Mouse (Mus musculus) brain, embryonic 14.5 days (tissue): ENCODE measurements at regions not wholly inside any gene's neighbourhood (a gene's known extent, or its start where the extent isn't known, plus 50 kb on each side); places are given as distances from the start of the nearest gene placed in this dataset.

ENCODE experiments used
- CTCF ChIP-seq: fragments of 200-500 bp; IDR thresholded peaks from 2 replicates; pipeline ENCODE4 v1.5.1; 2012; ENCODE audit warnings: inconsistent platforms, mild to moderate bottlenecking, moderate library complexity, borderline replicate concordance; ENCODE audit not compliant: insufficient read depth, insufficient read length; ENCODE audit errors: extremely low read depth
- POLR2A ChIP-seq: fragments of 200-500 bp; IDR thresholded peaks from 2 replicates; pipeline ENCODE4 v1.6.1; 2012; ENCODE audit warnings: mild to moderate bottlenecking, inconsistent platforms, borderline replicate concordance; ENCODE audit not compliant: poor library complexity, insufficient read depth, insufficient read length, severe bottlenecking; ENCODE audit errors: extremely low read depth

GRCm38 (mm10) chr2:75470688-75471054 lies 188.4 kb upstream of the Hnrnpa3 start:
- TF ChIP-seq POLR2A: no peak
- no peak for TF ChIP-seq CTCF
